Mouse (Mus musculus): ENCODE data around the gene Fkbp10.

Gene Fkbp10

DNA sequence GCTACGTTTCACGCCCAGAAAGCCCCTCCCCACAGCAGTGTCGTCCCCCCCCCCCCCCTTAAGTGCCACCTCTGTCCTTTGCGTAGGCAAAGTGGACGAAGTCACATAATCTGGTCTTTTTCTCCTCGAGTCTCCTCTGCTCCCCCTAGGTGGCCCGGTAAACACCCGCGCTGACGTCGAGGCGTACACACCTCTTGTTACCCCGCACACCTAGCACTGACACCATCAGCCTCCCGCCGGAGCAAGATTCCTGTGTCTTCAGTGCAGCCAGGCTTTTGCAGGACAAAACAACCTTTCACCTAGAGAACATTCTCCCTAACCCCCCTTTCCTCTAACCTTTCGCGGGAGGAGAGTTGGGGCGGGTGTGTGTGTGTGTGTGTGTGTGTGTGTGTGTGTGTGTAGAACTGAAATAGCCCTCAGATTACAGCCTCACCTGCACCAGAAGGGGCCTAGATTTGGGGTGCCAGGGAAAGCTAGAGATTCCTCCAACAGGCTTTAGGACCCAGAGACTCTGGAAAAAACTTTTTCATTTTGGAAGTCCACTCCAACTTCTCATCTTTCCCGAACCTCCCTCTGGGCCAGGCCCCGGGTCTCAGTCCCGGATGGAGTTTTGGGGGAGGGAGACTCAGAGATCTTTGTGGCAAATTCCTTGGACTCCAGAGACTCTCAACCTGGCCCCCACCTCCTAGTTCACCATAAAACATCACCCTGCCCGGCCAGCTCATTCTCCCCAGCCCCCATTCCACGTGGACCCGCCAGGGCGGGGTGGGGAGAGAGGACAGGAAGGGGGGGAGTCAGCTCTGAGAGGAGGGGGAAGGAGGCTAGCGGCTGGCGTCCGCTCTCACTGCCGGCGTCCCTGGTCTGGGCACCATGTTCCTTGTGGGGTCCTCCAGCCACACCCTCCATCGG, at the start of gene Fkbp10:
Gene Fkbp10 (plus strand): TSS at position 784 of the 909 bp plus-strand sequence.
- peak; percentile 69 for DNase-seq (ENCODE audit: low read depth, low spot score)

DNA sequence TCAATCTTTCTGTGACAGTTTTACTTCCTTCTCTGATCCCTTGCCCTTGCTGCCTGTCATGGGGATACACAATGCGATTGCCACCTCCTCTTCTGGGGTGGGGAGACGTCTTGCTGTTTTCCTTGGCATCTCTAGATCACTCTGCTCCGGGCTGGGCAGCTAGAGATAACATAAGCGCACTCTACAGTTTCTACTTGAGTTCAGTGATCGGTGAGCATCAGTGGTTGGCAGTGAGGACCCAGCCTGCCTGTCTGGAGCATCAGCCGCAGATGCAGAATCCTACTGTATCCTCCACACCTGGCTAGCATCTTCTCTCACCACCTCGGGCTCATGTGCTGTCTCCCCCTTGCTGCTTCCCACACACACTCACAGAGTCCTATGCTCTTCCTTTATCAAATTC, 46.4 kb upstream of the Fkbp10 start:
- DNase-seq (ENCODE audit: low read depth, low spot score), result no peak

- DNase-seq (ENCODE audit: low read depth, low spot score), result no peak
These were observed 45.7 kb upstream of the Fkbp10 start for GRCm38 (mm10) chr11:100369822-100370221.

GRCm38 (mm10) chr11:100371981-100372558, 43.4 kb upstream of the Fkbp10 start:
- DNase-seq (ENCODE audit: low read depth, low spot score), result no peak

- DNase-seq (ENCODE audit: low read depth, low spot score), result no peak
These were observed 40.4 kb upstream of the Fkbp10 start for GRCm38 (mm10) chr11:100375127-100375526.

- DNase-seq (ENCODE audit: low read depth, low spot score), result no peak
These were observed 39.5 kb upstream of the Fkbp10 start for GRCm38 (mm10) chr11:100376005-100376404.

GRCm38 (mm10) chr11:100376746-100377389, 38.6 kb upstream of the Fkbp10 start:
- DNase-seq (ENCODE audit: low read depth, low spot score), result no peak

- DNase-seq (ENCODE audit: low read depth, low spot score), result no peak
These were observed 37.5 kb upstream of the Fkbp10 start for GRCm38 (mm10) chr11:100377989-100378388.

GRCm38 (mm10) chr11:100378446-100378845, 37.1 kb upstream of the Fkbp10 start:
- DNase-seq (ENCODE audit: low read depth, low spot score), result no peak

DNA sequence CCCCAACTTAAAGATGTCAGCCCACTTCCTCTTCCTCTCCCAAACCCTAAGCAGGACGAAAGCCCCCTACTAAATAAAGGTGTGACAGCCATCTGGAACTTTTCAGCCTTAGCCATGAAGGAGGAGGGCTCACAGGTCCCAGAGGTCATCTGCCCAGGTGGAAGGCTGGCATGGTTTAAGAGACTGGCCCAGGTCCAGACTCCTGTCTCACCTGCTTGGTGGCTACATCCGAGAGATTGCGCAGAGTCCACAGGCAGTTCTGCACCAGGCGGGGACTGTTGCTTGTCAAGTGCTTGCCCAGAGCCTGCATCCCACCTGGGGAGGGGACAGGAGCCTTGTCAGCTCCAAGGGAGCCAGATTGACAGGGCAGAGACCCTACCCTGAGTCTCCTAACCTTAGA, 36.2 kb upstream of the Fkbp10 start:
- no peak for DNase-seq (ENCODE audit: low read depth, low spot score)

DNA sequence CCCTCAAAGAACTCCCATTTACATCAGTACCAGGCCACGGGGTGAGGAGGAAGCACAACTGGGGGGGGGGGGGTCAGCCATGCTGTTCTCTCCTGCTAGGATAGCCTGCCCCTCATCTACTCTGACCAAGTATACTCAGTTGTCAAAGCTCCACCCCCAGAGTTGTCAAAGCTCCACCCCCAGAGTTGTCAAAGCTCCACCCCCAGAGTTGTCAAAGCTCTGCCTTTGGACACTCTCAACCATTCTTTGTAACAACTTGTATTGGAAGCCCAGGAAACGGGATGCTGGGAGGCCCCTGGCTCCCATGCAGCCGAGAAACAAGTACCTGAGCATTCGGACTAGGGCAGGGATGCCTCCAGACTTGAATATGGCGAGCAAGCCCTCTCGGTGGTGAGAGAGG, 32.8 kb upstream of the Fkbp10 start:
- no peak for DNase-seq (ENCODE audit: low read depth, low spot score)

DNA sequence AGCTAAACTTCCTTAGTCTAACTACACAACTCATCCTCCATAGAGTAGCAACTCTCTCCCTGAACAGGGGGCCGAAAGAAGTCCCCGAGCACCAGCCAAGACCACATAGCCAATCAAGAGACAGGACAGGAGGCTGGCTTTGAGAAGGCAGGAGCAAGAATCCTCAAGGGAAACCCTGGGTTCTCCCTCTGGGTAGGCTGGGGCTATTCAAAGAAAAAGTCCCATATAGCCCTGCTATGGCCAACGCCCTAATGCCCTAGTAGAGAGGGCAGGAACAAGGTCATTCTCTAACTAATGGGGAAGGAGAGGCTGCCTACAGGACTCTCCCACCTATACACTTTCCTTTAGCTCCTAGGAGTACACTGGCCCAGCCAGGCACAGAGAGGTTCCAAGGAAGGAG, 30.5 kb upstream of the Fkbp10 start:
- no peak for DNase-seq (ENCODE audit: low read depth, low spot score)

DNA sequence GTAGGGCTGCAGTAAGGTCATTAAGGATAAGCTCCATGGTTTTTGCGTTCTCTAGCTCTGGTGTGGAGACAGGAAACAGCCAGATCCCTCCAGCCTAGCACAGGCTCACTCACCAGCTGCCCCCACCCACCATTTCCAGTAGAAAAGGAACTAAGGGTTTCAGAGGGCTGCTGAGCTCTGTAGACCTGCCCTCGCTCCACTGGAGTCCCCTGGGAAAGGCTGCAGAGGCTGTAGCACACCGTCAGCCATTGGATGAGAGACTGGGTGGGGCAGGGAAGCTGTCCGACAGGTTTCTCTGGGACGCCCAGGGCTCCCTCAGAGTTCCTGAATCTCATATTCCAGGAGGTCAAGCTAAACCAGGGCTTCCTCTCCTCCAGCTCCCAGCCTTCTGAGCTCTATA, 28.9 kb upstream of the Fkbp10 start:
- no peak for DNase-seq (ENCODE audit: low read depth, low spot score)

- no peak for DNase-seq (ENCODE audit: low read depth, low spot score)
These were observed 28.4 kb upstream of the Fkbp10 start for GRCm38 (mm10) chr11:100387111-100387510.

DNA sequence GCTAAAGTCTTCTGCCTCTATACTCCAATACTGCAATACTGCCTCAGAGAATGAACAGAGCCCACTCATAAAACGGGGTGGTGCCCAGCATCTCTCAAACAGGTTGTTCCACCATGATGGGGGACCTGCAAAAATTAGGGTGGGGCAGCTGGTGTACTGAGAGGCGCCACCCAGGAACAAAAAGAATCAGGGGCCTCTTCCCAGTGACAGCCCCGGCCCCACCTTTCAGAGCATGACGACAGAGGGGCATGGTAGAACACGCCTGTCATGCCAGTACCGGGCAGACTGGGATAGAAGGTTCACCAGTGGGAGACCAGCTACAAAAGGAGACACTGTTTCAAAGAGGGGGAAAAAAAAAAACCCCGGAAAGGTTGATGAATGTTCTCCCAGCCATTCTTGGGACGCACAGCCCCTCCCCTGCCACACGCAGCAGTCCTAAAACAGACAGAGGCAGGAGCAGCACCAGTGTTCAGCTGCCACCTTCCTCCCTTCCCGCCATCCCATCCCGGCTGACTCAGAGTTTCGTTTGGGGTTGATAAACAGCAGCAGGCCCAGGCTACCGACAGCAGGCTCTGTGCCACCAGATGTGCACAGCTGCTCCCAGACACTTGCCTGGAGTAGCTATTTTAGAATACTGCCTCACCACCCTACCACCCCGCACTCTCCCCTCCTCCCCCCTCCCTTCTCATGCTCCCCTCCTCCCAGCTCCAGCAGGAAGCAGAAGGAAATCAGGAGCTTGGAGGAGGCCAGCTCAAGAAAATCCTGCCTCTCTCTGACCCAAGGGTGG, 27.7 kb upstream of the Fkbp10 start:
- DNase-seq (ENCODE audit: low read depth, low spot score), result peak; percentile 50

GRCm38 (mm10) chr11:100388588-100388987, 26.9 kb upstream of the Fkbp10 start:
- no peak for DNase-seq (ENCODE audit: low read depth, low spot score)

- DNase-seq (ENCODE audit: low read depth, low spot score), result no peak
These were observed 25.5 kb upstream of the Fkbp10 start for GRCm38 (mm10) chr11:100389931-100390445.

DNA sequence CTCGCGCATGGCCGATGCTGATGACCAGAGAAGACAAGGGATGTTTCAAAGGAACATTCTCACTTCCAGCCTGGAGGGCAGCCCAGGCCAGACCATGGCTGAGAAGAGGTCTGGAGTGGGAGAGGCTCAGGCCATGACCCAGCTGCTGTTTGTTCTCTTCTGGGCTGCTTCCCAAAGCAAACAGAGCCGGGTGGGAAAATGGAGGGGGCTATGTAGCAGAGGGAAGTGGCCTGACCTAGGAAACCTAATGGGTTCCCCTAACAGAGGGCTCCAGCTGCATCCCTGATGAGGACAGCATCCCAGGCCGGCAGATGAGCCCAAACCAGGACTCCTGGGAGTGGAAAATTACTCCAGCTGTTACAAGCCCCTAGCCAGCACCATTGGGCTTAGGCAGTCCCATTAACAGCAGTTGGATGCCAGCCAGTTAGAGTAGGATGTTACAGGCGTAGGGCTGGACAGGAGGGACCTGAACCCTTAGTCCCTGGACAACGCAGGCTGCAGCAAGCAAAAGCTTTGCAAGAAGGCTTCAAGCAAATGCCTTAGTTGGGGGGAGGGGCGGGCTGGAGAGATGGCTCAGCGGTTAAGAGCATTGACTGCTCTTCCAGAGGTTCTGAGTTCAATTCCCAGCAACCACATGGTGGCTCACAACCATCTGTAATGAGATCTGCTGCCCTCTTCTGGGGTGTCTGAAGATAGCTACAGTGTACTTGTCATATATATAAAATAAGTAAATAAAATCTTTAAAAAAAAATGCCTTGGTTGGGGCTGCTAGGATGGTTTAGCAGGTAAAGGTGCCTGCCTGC, 24.2 kb upstream of the Fkbp10 start:
- DNase-seq (ENCODE audit: low read depth, low spot score), result peak; percentile 42

DNA sequence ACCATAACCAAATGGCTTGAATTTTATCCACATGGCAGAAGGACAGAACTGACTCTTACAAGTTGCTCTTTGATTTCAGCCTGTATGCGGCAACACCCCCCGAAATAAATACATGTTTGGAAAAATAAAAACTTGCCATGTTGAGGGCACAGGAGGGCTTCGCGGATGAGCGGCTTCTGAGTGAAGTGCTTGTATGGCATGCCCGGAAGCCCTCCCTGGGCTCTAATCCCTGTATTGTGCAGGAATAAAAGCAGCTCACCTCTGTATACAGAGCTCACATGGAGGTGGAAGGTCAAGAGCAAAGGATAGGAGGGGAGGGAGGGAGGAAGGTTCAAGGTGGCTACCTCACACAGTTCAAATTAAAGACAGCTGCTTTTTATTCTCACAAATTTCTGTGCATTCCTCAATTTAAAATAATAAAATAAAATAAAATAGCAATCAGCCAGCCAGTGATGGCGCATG, 23.6 kb upstream of the Fkbp10 start:
- no peak for DNase-seq (ENCODE audit: low read depth, low spot score)

DNA sequence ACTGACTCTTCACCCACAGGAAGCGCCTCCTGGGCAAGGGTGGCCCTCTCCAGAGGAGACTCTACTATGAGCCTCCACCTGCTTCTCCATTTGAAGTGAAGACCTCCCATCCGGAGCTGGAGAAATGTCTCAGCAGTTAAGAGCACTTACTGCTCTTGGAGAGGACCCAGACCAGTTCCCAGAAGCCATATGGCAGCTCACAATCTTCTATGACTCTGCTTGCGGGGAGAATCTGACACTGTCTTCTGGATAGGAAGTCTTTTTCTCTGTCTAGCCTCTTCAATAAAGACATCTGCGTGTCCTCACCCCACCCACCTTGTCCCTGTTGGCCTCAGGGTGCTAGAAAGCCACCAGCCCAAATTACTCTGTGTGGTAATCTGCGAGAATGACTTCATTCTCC, 22.5 kb upstream of the Fkbp10 start:
- no peak for DNase-seq (ENCODE audit: low read depth, low spot score)

DNA sequence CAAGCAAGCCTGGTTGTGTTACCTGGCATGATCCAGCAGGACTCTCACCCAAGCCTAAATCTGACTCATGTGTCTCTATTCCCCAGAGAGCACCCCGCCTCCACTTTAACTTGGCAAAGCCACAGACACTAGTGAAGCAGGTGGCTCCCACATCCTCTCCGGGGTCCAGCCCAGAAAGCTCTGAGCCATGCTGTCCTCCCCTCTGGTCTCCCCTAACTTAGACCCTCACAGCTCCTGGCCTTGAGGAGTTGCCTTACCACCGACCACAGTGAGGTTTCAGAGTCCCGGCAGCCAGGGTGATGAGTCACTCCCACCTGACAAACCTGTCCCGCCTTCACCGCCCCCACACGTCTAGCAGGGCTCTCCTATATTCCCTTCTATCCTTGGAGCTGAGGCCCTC, 21.8 kb upstream of the Fkbp10 start:
- DNase-seq (ENCODE audit: low read depth, low spot score), result no peak

All from mesoderm, embryonic 11.5 days (tissue).